Mouse (Mus musculus): ENCODE measurements around the gene Itgad. TPM values are rescaled to one million over a fixed set of nuclear protein-coding genes. Genes with fewer than 3 reads are reported as not detected.

The Itgad gene
- polyA plus RNA-seq, 1 experiment: 0.92 TPM

- TF ChIP-seq POLR2A (IDR thresholded peaks at IDR 0.05; ENCODE audit: borderline replicate concordance, insufficient read depth, low read length): no peak
- no peak for TF ChIP-seq CTCF (IDR thresholded peaks at IDR 0.05; ENCODE audit: borderline replicate concordance, insufficient read depth, low read depth, low read length)
- Histone ChIP-seq H3K27ac (ENCODE audit: insufficient read depth, low read length) (no peak overlapping the region), H3K4me3 (replicated peaks; ENCODE audit: insufficient read depth, low read depth, low read length) (no peak overlapping the region), H3K27me3 (ENCODE audit: control insufficient read depth, insufficient read depth, low read length) (no peaks in the 10 kb centered on the region), H3K4me1 (ENCODE audit: control insufficient read depth, insufficient read depth, low read length) (no peaks in the 10 kb centered on the region; the same call in 1 of the 2 replicates)
- no peak for DNase-seq
- WGBS: 87% methylated on average over 10 of the region's 10 CpGs
These were observed 27.5 kb downstream of the Itgad start for GRCm38 (mm10) chr7:128181691-128182090.

- DNase-seq: no peak
- Histone ChIP-seq H3K27me3 (ENCODE audit: control insufficient read depth, insufficient read depth, low read length) (no peaks in the 10 kb centered on the region), H3K4me1 (ENCODE audit: control insufficient read depth, insufficient read depth, low read length) (no peaks in the 10 kb centered on the region), H3K4me3 (replicated peaks; ENCODE audit: insufficient read depth, low read depth, low read length) (no peak overlapping the region), H3K27ac (ENCODE audit: insufficient read depth, low read length) (no peak overlapping the region)
- TF ChIP-seq CTCF (IDR thresholded peaks at IDR 0.05; ENCODE audit: borderline replicate concordance, insufficient read depth, low read depth, low read length): no peak
- no peak for TF ChIP-seq POLR2A (IDR thresholded peaks at IDR 0.05; ENCODE audit: borderline replicate concordance, insufficient read depth, low read length)
- WGBS: 88% methylated on average over 9 of the region's 9 CpGs
These were observed 47.4 kb downstream of the Itgad start for GRCm38 (mm10) chr7:128201607-128202006.

- H3K4me3 ChIP-seq (replicated peaks; ENCODE audit: insufficient read depth, low read depth, low read length): no peak overlapping the region
- TF ChIP-seq CTCF (IDR thresholded peaks at IDR 0.05; ENCODE audit: borderline replicate concordance, insufficient read depth, low read depth, low read length) (no peak), POLR2A (IDR thresholded peaks at IDR 0.05; ENCODE audit: borderline replicate concordance, insufficient read depth, low read length) (no peak)
These were observed 48.9 kb downstream of the Itgad start for GRCm38 (mm10) chr7:128203071-128203470.

DNA sequence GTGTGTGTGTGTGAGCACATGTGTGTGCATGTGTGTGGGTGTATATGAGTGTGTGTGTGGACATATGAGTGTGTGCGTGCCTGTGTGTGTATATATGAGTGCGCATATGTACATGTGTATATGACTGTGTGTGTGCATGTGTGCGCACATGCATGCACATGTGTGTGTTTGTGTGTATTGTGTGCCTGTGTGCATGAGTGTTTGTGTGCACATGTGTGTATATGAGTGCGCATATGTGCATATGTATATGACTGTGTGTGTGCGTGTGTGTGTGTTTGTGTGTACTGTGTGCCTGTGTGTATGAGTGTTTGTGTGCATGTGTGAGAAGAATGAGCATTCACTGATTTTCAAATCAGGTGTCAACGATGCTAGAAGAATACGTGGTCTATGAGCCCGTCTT, 50.0 kb downstream of the Itgad start:
- 78% methylated on average over 8 of the region's 8 CpGs for WGBS
- H3K27me3 ChIP-seq (ENCODE audit: control insufficient read depth, insufficient read depth, low read length): no peaks in the 10 kb centered on the region
- no peak overlapping the region for H3K4me3 ChIP-seq (replicated peaks; ENCODE audit: insufficient read depth, low read depth, low read length)
- no peaks in the 10 kb centered on the region for H3K4me1 ChIP-seq (ENCODE audit: control insufficient read depth, insufficient read depth, low read length)
- no peak for DNase-seq
- H3K27ac ChIP-seq (ENCODE audit: insufficient read depth, low read length): no peak overlapping the region
- no peak for TF ChIP-seq CTCF (IDR thresholded peaks at IDR 0.05; ENCODE audit: borderline replicate concordance, insufficient read depth, low read depth, low read length)

More at GRCm38 (mm10) chr7:128203071-128203470, 48.9 kb downstream of the Itgad start:
- no peak for DNase-seq
- no peaks in the 10 kb centered on the region for H3K27me3 ChIP-seq (ENCODE audit: control insufficient read depth, insufficient read depth, low read length)
- no peak overlapping the region for H3K27ac ChIP-seq (ENCODE audit: insufficient read depth, low read length)
- no peaks in the 10 kb centered on the region for H3K4me1 ChIP-seq (ENCODE audit: control insufficient read depth, insufficient read depth, low read length)
- 77% methylated on average over 9 of the region's 9 CpGs for WGBS

DNA sequence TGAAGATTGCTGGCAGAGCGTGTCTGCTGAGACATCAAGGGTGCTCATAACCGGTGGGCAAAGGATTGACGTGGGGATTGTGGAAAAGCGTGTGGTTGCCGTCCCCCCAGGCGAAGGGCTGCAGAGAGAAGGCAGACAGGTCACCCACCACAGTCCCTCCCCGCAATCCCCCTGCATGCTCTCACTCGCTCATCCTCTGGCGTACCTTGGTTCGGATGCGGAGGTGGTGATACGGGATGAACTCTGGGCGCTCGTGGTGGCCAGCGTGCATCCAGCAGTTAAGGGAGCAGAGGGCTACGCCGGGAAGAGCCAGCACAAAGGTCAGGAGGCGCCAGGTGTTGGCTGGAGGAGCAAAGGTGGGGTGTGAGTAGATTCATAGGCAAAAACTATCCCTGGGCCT, 51.5 kb downstream of the Itgad start:
- DNase-seq: no peak
- WGBS: 91% methylated on average over 18 of the region's 18 CpGs

GRCm38 (mm10) chr7:128206152-128206551, 52.0 kb downstream of the Itgad start, which contains the start of gene Cox6a2:
Cox6a2 (minus strand) TSS chr7:128206387.
- 59% methylated on average over 6 of the region's 6 CpGs for WGBS
- DNase-seq: no peak
- Histone ChIP-seq H3K27ac (ENCODE audit: insufficient read depth, low read length) (no peak within 1 kb of the TSS), H3K4me3 (replicated peaks; ENCODE audit: insufficient read depth, low read depth, low read length) (no peak within 1 kb of the TSS), H3K4me1 (ENCODE audit: control insufficient read depth, insufficient read depth, low read length) (no peaks in the 10 kb centered on the region), H3K27me3 (ENCODE audit: control insufficient read depth, insufficient read depth, low read length) (no peaks in the 10 kb centered on the region)
- no peak for TF ChIP-seq POLR2A (IDR thresholded peaks at IDR 0.05; ENCODE audit: borderline replicate concordance, insufficient read depth, low read length)

More for the DNA sequence above, 51.5 kb downstream of the Itgad start:
- no peak for TF ChIP-seq CTCF (IDR thresholded peaks at IDR 0.05; ENCODE audit: borderline replicate concordance, insufficient read depth, low read depth, low read length)
- no peaks in the 10 kb centered on the region for H3K27me3 ChIP-seq (ENCODE audit: control insufficient read depth, insufficient read depth, low read length)
- H3K4me1 ChIP-seq (ENCODE audit: control insufficient read depth, insufficient read depth, low read length): no peaks in the 10 kb centered on the region
- H3K4me3 ChIP-seq (replicated peaks; ENCODE audit: insufficient read depth, low read depth, low read length): no peak overlapping the region
- no peak overlapping the region for H3K27ac ChIP-seq (ENCODE audit: insufficient read depth, low read length)

DNA sequence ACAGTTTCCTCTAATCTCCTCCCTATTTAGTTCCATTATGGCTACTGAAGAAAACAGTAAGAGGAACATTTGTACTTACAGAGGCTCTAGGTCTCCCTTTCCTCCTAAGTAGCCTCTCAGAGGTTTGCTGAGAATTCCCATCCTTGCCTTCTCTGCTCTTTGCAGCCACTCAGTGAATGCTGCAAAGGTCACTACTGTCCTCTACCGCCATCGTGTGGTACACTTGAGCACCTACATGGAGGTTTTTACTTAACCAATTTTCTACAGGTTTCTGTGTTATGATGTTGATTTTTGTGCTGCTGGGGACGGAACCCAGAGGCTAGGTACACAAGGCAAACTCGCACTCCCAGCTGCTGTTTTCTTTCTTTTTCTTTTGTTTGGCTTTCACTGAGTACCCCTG, 54.0 kb downstream of the Itgad start:
- Histone ChIP-seq H3K4me1 (ENCODE audit: control insufficient read depth, insufficient read depth, low read length) (no peaks in the 10 kb centered on the region), H3K4me3 (replicated peaks; ENCODE audit: insufficient read depth, low read depth, low read length) (no peak overlapping the region), H3K27ac (ENCODE audit: insufficient read depth, low read length) (no peak overlapping the region), H3K27me3 (ENCODE audit: control insufficient read depth, insufficient read depth, low read length) (no peaks in the 10 kb centered on the region)
- 9% methylated on average over 4 of the region's 4 CpGs for WGBS
- TF ChIP-seq POLR2A (IDR thresholded peaks at IDR 0.05; ENCODE audit: borderline replicate concordance, insufficient read depth, low read length) (no peak), CTCF (IDR thresholded peaks at IDR 0.05; ENCODE audit: borderline replicate concordance, insufficient read depth, low read depth, low read length) (peak; percentile 80)
- peak; percentile 59 to 60 for DNase-seq

GRCm38 (mm10) chr7:128209826-128210225, 55.6 kb downstream of the Itgad start:
- whole genome bisulfite sequencing: 61% methylated on average over 3 of the region's 3 CpGs
- H3K27ac ChIP-seq (ENCODE audit: insufficient read depth, low read length): no peak overlapping the region
- no peaks in the 10 kb centered on the region for H3K27me3 ChIP-seq (ENCODE audit: control insufficient read depth, insufficient read depth, low read length)
- TF ChIP-seq POLR2A (IDR thresholded peaks at IDR 0.05; ENCODE audit: borderline replicate concordance, insufficient read depth, low read length) (no peak), CTCF (IDR thresholded peaks at IDR 0.05; ENCODE audit: borderline replicate concordance, insufficient read depth, low read depth, low read length) (no peak)
- no peak for DNase-seq
- no peaks in the 10 kb centered on the region for H3K4me1 ChIP-seq (ENCODE audit: control insufficient read depth, insufficient read depth, low read length)
- no peak overlapping the region for H3K4me3 ChIP-seq (replicated peaks; ENCODE audit: insufficient read depth, low read depth, low read length)
